Mouse (Mus musculus): ENCODE data around the gene Vpreb3. TPM values are rescaled to one million over a fixed set of nuclear protein-coding genes. Genes with fewer than 3 reads are reported as not detected.
"Not testable (repeated sequence)": the region's sequence is repeated elsewhere in the genome, so short reads cannot be mapped to it uniquely, and the experiment has no call there.

Gene Vpreb3
- total RNA-seq, 1 experiment from 2014 or later = not detected

GRCm38 (mm10) chr10:75950791-75951210 is 7.9 kb downstream of the Vpreb3 start:
- ATAC-seq (replicated peaks; ENCODE audit: low read depth, poor library complexity, severe bottlenecking) = no peak

DNA sequence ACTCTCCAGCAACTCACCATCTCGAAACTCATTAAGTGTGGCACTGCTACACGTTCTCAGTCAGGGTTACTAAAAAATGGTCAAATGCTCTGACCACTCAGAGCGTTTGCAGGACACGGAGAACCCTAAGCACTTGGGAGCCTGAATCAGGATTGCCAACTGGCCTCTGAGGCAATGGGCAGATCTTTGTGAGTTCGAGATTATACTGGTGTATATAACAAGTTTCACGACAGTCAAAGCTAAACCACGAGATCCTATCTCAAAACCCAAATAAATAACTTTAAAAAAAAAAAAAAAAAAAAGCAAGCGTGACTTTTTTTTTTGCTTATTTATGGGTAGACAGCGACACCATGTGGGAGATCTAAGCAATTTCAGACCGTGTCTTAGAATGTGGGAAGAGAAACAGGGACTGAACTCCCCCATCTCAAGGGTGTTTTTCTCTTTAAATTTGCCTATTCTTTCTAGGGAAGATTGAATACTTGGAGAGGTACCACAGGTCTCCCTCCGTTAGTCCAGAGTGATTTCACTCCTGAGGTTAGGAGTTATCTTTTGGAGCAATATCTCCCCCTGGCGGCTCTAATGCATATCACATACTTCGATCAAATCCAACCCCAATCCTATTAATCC is 8.7 kb downstream of the Vpreb3 start:
- ATAC-seq (replicated peaks; ENCODE audit: low read depth, poor library complexity, severe bottlenecking) = peak; percentile 49

GRCm38 (mm10) chr10:75954381-75954811 is 11.5 kb downstream of the Vpreb3 start, which contains the start of gene Gm5134:
Gene Gm5134 (plus strand): TSS chr10:75954514.
- ATAC-seq (replicated peaks; ENCODE audit: low read depth, poor library complexity, severe bottlenecking) = peak; percentile 67

DNA sequence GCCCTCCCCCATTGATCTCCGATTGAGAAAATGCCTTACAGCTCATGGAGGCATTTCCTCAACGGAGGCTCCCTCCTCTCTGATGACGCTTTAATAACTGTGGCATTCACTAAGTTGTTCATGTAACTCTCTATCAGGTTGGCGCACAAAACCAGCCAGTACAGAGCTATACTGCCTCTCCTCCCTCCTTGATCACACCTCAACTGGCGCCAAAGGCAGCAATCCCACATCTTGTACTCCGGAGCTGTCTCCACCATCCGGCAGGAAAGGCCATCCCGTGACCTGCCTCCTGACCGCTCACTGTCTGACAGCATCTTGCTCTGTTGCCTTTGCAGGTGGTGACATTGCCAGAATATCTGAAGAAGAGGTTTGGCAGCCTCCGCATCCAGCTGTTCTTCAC is 31.0 kb downstream of the Vpreb3 start:
- ATAC-seq (replicated peaks; ENCODE audit: low read depth, poor library complexity, severe bottlenecking) = no peak

GRCm38 (mm10) chr10:75975216-75975615 is 32.4 kb downstream of the Vpreb3 start:
- ATAC-seq (replicated peaks; ENCODE audit: low read depth, poor library complexity, severe bottlenecking) = no peak

- ATAC-seq (replicated peaks; ENCODE audit: low read depth, poor library complexity, severe bottlenecking) = peak; percentile 69
These were observed 35.4 kb downstream of the Vpreb3 start for GRCm38 (mm10) chr10:75978119-75978834.

- no peak for ATAC-seq (replicated peaks; ENCODE audit: low read depth, poor library complexity, severe bottlenecking)
These were observed 35.9 kb downstream of the Vpreb3 start for GRCm38 (mm10) chr10:75978835-75979157.

DNA sequence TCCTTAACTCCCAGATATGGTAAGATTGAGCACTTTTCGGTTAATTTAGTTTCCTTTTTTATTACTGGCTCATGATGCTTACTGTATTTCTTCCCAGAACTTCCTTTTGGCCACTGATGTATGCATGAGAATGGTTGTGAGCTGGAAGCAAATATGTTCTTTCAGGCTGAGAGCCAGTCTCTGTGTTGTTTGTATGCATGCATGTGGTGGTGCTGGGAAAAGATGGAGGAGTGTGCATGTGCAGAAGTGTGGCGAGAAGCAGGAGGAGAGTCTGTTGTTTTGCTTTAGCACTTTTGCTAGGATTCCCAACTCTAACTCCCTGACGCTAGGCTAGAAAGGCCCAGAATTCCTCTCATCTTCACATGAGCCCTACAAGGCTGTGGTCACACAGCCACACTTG is 36.6 kb downstream of the Vpreb3 start:
- no peak for ATAC-seq (replicated peaks; ENCODE audit: low read depth, poor library complexity, severe bottlenecking)

- no peak for ATAC-seq (replicated peaks; ENCODE audit: low read depth, poor library complexity, severe bottlenecking)
These were observed 47.7 kb downstream of the Vpreb3 start for GRCm38 (mm10) chr10:75990430-75991042.

DNA sequence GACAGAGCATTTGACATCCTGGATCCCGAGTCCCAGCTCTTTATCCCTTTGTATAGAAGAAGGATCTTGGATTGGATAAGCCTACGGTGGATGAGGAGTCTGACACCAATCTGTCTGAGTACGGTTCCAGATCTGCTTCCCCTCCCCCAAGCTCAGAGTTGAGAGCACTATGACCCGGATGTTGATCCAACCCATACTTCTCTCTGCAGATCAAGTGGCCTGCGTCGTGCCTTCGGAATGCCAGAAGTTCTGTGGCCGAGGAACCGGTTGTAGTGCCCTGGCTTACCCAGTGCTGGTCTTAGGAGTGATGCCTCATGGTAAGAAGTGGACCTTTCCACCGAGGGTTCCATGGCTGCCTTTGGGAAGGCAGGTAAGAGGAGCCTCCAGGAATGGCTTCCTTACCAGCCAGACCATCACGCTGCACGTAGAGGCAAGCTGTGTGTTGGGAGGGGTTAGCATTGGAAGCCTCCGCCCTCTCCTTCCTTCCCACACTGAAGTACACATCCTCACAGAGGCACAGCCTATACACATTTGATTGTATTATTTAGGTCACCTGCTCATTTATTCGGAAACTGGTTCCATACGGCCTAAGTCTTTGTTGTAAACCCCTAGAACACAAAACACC is 50.9 kb downstream of the Vpreb3 start:
- ATAC-seq (replicated peaks; ENCODE audit: low read depth, poor library complexity, severe bottlenecking) = no peak

GRCm38 (mm10) chr10:75994531-75995210 is 51.8 kb downstream of the Vpreb3 start:
- ATAC-seq (replicated peaks; ENCODE audit: low read depth, poor library complexity, severe bottlenecking) = not testable (repeated sequence)

DNA sequence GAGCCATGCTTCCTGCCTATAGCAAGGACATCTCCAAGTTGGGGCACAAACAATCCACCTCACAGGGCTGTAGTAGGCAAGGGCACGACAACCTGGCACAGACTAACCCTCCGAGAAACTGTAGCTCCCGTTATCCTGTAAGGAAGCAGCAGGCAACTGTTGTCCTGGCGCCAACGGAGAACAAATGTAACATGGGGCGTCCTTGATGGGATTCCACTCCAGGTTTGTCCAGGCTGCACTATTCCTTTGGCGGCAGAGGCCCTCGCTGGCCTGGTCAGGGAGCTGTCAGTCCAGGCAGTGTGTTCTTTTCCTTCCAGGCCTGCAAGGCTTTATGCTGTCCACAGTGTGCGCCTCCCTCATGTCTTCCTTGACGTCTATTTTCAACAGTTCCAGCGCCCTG is 52.6 kb downstream of the Vpreb3 start:
- ATAC-seq (replicated peaks; ENCODE audit: low read depth, poor library complexity, severe bottlenecking) = no peak

DNA sequence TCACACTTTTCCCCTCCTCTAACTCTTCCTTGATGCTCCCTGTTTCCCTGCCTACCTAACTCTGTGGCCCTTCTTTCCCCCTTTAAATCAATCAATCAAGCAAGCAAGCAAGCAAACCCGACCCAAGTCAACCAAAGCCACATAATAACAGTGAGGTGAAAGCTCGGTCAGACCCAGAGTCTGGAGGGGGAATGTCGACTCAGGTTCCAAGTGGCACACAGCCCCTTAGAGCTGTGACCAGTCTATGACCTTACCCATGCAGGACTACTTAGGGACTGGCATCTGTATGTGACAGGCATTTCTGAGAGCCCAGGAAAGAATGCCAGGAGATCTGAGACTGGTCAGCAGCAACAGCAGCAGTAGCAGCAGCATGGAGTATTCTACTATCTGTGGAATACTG is 53.5 kb downstream of the Vpreb3 start:
- no peak for ATAC-seq (replicated peaks; ENCODE audit: low read depth, poor library complexity, severe bottlenecking)

Other genes starting within 250 kb of the Vpreb3 start
- 23.0 and 38.6 TPM in 2 replicates for gene Cabin1, start 178.7 kb upstream of the Vpreb3 start, total RNA-seq (2017)
- 36.5 and 63.9 TPM in 2 replicates for gene Ddt, start 169.6 kb upstream of the Vpreb3 start, total RNA-seq (2017)
- gene Gm20441, start 162.1 kb upstream of the Vpreb3 start, total RNA-seq (2017) = not detected in 2 replicates
- gene Gstt3, start 161.6 kb upstream of the Vpreb3 start, total RNA-seq (2017) = 2.3 and 7.5 TPM in 2 replicates
- gene Gstt1, start 144.5 kb upstream of the Vpreb3 start, total RNA-seq (2017) = 0.63 and 0.96 TPM in 2 replicates
- not detected in 2 replicates for gene Gstt4, start 120.5 kb upstream of the Vpreb3 start, total RNA-seq (2017)
- 10.7 and 19.0 TPM in 2 replicates for gene Gstt2, start 105.6 kb upstream of the Vpreb3 start, total RNA-seq (2017)
- 521 and 525 TPM in 2 replicates for gene Mif, start 82.8 kb upstream of the Vpreb3 start, total RNA-seq (2017)
- gene Derl3, start 49.6 kb upstream of the Vpreb3 start, total RNA-seq (2017) = not detected in 2 replicates
- 76.4 and 88.3 TPM in 2 replicates for gene Smarcb1, start 21.4 kb upstream of the Vpreb3 start, total RNA-seq (2017)
- 39.6 and 50.1 TPM in 2 replicates for gene Chchd10, start 9.9 kb upstream of the Vpreb3 start, total RNA-seq (2017)
- 1.6 TPM in 1 of 2 replicates, not detected in the other for gene Mmp11, start 6.6 kb upstream of the Vpreb3 start, total RNA-seq (2017)
- gene Gm867, start 2.4 kb upstream of the Vpreb3 start, total RNA-seq (2017) = not detected in 2 replicates
- 0.46 TPM in 1 of 2 replicates, not detected in the other for gene Gm5134, start 11.5 kb downstream of the Vpreb3 start, total RNA-seq (2017)
- gene Zfp280b, start 89.6 kb downstream of the Vpreb3 start, total RNA-seq (2017) = 10.1 and 13.1 TPM in 2 replicates
- not detected in 2 replicates for gene Slc5a4b, start 167.9 kb downstream of the Vpreb3 start, total RNA-seq (2017)
- gene Slc5a4a, start 204.4 kb downstream of the Vpreb3 start, total RNA-seq (2017) = not detected in 2 replicates